Mouse (Mus musculus) CH12.LX (cell line): ENCODE results near the gene Ptprd. TPM values are rescaled to one million over a fixed set of nuclear protein-coding genes. Genes with fewer than 3 reads are reported as not detected.

Experiments used
- DNase-seq: peaks from one replicate; pipeline ENCODE4 v3.0.0-alpha.2; 2013; ENCODE audit errors: extremely low read depth
- H3K27ac ChIP-seq: 2 replicates; pipeline ENCODE4 v1.5.1; 2012; ENCODE audit warnings: low read depth, mild to moderate bottlenecking, control low read depth, moderate library complexity; ENCODE audit not compliant: insufficient read depth
- H3K27me3 ChIP-seq: replicated peaks from 2 replicates; pipeline ENCODE3; 2012; ENCODE audit warnings: inconsistent platforms
- H3K36me3 ChIP-seq, 2 experiments: replicated peaks in 1 of 2; 2 replicates each; pipeline versions ENCODE3 to v1.6.1; 2012; ENCODE audit warnings: inconsistent platforms in 1 of 2, low read length in 1 of 2, mild to moderate bottlenecking in 1 of 2, mixed read lengths in 1 of 2, moderate library complexity in 1 of 2; ENCODE audit not compliant: control insufficient read depth in 1 of 2, insufficient read depth in 1 of 2
- H3K4me1 ChIP-seq, 2 experiments: 2 replicates each; pipeline ENCODE4 v1.6.1; 2012; ENCODE audit warnings: inconsistent platforms in 1 of 2, moderate library complexity in 1 of 2; ENCODE audit not compliant: insufficient read depth in 2 of 2, control insufficient read depth in 1 of 2
- H3K4me2 ChIP-seq: 2 replicates; pipeline ENCODE4 v1.6.1; 2012; ENCODE audit warnings: low read depth, mild to moderate bottlenecking, control low read depth; ENCODE audit not compliant: poor library complexity, insufficient read depth, severe bottlenecking
- H3K4me3 ChIP-seq, 3 experiments: fragments of 150-350 bp in 1 of 3; sonication (generic) in 1 of 3; replicated peaks in 1 of 3; 2 replicates each; pipeline versions ENCODE3 to v1.5.1; 2011 to 2012; ENCODE audit warnings: low read depth in 2 of 3, low read length in 2 of 3, mild to moderate bottlenecking in 2 of 3, moderate library complexity in 2 of 3, control low read depth in 1 of 3, improper control_type of control experiment in 1 of 3, inconsistent platforms in 1 of 3, mixed read lengths in 1 of 3; ENCODE audit not compliant: poor library complexity in 1 of 3
- H3K79me2 ChIP-seq: replicated peaks from 2 replicates; pipeline ENCODE4 v1.6.1; 2012; ENCODE audit warnings: mild to moderate bottlenecking, moderate library complexity; ENCODE audit not compliant: control insufficient read depth, poor library complexity, insufficient read depth, severe bottlenecking; ENCODE audit errors: extremely low read depth
- H3K9ac ChIP-seq: 2 replicates; pipeline ENCODE4 v1.6.1; 2012; ENCODE audit warnings: low read depth, mild to moderate bottlenecking, control low read depth, moderate library complexity; ENCODE audit not compliant: insufficient read depth
- H3K9me3 ChIP-seq: replicated peaks from 2 replicates; pipeline ENCODE3; 2012; ENCODE audit warnings: low read length, inconsistent platforms, mixed read lengths
- BHLHE40 ChIP-seq: IDR thresholded peaks from 2 replicates; pipeline ENCODE4 v1.6.1; 2011; ENCODE audit warnings: mild to moderate bottlenecking, low read depth, low read length, improper control_type of control experiment
- CHD2 ChIP-seq: IDR thresholded peaks from 2 replicates; pipeline ENCODE4 v1.6.1; 2011; ENCODE audit warnings: low read length, improper control_type of control experiment
- CTCF ChIP-seq, 2 experiments: IDR thresholded peaks in 1 of 2; conservative IDR thresholded peaks in 1 of 2; 2 replicates each; pipeline ENCODE4 v1.5.1; 2011 to 2012; ENCODE audit warnings: low read depth in 2 of 2, low read length in 2 of 2, improper control_type of control experiment in 1 of 2, inconsistent platforms in 1 of 2, mild to moderate bottlenecking in 1 of 2, moderate library complexity in 1 of 2
- E2F4 ChIP-seq: IDR thresholded peaks from 2 replicates; pipeline ENCODE4 v1.6.1; 2011; ENCODE audit warnings: low read depth, low read length, improper control_type of control experiment; ENCODE audit not compliant: insufficient replicate concordance
- EP300 ChIP-seq: IDR thresholded peaks from 2 replicates; pipeline ENCODE4 v1.6.1; 2011; ENCODE audit warnings: low read length, improper control_type of control experiment
- GABPA ChIP-seq: IDR thresholded peaks from 2 replicates; pipeline ENCODE4 v1.6.1; 2012; ENCODE audit warnings: low read depth, low read length, improper control_type of control experiment, inconsistent platforms; ENCODE audit not compliant: insufficient replicate concordance
- HCFC1 ChIP-seq: IDR thresholded peaks from 2 replicates; pipeline ENCODE4 v1.6.1; 2012; ENCODE audit warnings: low read depth, mild to moderate bottlenecking, inconsistent platforms, low read length, improper control_type of control experiment
- IRF4 ChIP-seq: IDR thresholded peaks from 2 replicates; pipeline ENCODE4 v1.6.1; 2014; ENCODE audit warnings: low read depth, mild to moderate bottlenecking, inconsistent platforms, low read length, improper control_type of control experiment
- JUN ChIP-seq: IDR thresholded peaks from 2 replicates; pipeline ENCODE4 v1.6.1; 2011; ENCODE audit warnings: low read depth, mild to moderate bottlenecking, low read length, improper control_type of control experiment, moderate library complexity; ENCODE audit not compliant: insufficient read depth
- JUND ChIP-seq: conservative IDR thresholded peaks from 2 replicates; pipeline ENCODE4 v1.6.1; 2011; ENCODE audit warnings: low read depth, low read length, improper control_type of control experiment
- KAT2A ChIP-seq: IDR thresholded peaks from 2 replicates; pipeline ENCODE4 v1.6.1; 2012; ENCODE audit warnings: low read length, improper control_type of control experiment, inconsistent platforms; ENCODE audit not compliant: insufficient replicate concordance
- MAFK ChIP-seq: IDR thresholded peaks from 2 replicates; pipeline ENCODE4 v1.6.1; 2011; ENCODE audit warnings: low read length, improper control_type of control experiment; ENCODE audit not compliant: insufficient replicate concordance
- MXI1 ChIP-seq: IDR thresholded peaks from 2 replicates; pipeline ENCODE4 v1.6.1; 2011; ENCODE audit warnings: mild to moderate bottlenecking, low read depth, low read length, improper control_type of control experiment
- NELFE ChIP-seq: IDR thresholded peaks from 2 replicates; pipeline ENCODE4 v1.6.1; 2011; ENCODE audit warnings: low read depth, low read length, improper control_type of control experiment
- PAX5 ChIP-seq: IDR thresholded peaks from 2 replicates; pipeline ENCODE4 v1.6.1; 2012; ENCODE audit warnings: low read length, inconsistent platforms, mixed read lengths
- RAD21 ChIP-seq: IDR thresholded peaks from 2 replicates; pipeline ENCODE4 v1.6.1; 2011; ENCODE audit warnings: low read depth, mild to moderate bottlenecking, low read length, improper control_type of control experiment, moderate library complexity
- RCOR1 ChIP-seq: conservative IDR thresholded peaks from 2 replicates; pipeline ENCODE4 v1.6.1; 2012; ENCODE audit warnings: low read depth, mild to moderate bottlenecking, inconsistent platforms, low read length, improper control_type of control experiment
- SIN3A ChIP-seq: IDR thresholded peaks from 2 replicates; pipeline ENCODE4 v1.6.1; 2012; ENCODE audit warnings: low read length, improper control_type of control experiment, inconsistent platforms
- TCF12 ChIP-seq: IDR thresholded peaks from 2 replicates; pipeline ENCODE4 v1.6.1; 2014; ENCODE audit warnings: low read depth, mild to moderate bottlenecking, inconsistent platforms, low read length, improper control_type of control experiment
- USF2 ChIP-seq: conservative IDR thresholded peaks from 2 replicates; pipeline ENCODE4 v1.6.1; 2011; ENCODE audit warnings: low read depth, low read length, improper control_type of control experiment
- ZNF384 ChIP-seq: IDR thresholded peaks from 2 replicates; pipeline ENCODE4 v1.6.1; 2012; ENCODE audit warnings: low read depth, low read length, improper control_type of control experiment, inconsistent platforms
- dilution Hi-C: fragments of 300-500 bp; cut with MboI; formaldehyde crosslinking; loops from 2 replicates; pipeline ENCODE4 v1.14.3; 2020; ENCODE audit warnings: low sequenced_read_pairs; ENCODE audit not compliant: extremely low pct_unique_long_range_greater_than_20kb, extremely low pct_ligation_motif_present
- in situ Hi-C: fragments of 300-500 bp; cut with MboI; formaldehyde crosslinking; loops from 3 replicates; pipeline ENCODE4 v1.14.3; 2019; ENCODE audit warnings: low sequenced_read_pairs, low pct_ligation_motif_present, low pct_unique_long_range_greater_than_20kb, mixed read lengths
- polyA plus RNA-seq: library from polyadenylated mRNA; unstranded; fragments of >175 nt; gene quantifications from 2 replicates; pipeline ENCODE4 v1.2.1, GENCODE M21; 2012; ENCODE audit warnings: low read depth; ENCODE audit not compliant: insufficient read length
- total RNA-seq, 2 experiments: library from RNA; depleted of rRNA; stranded (reverse); fragments of 300-350 nt in 1 of 2; fragments of >200 nt in 1 of 2; gene quantifications; 2 replicates each; pipeline ENCODE4 v1.2.3; 2012 to 2014

Gene Ptprd
- total and polyA plus RNA-seq, 3 experiments: not detected

DNA sequence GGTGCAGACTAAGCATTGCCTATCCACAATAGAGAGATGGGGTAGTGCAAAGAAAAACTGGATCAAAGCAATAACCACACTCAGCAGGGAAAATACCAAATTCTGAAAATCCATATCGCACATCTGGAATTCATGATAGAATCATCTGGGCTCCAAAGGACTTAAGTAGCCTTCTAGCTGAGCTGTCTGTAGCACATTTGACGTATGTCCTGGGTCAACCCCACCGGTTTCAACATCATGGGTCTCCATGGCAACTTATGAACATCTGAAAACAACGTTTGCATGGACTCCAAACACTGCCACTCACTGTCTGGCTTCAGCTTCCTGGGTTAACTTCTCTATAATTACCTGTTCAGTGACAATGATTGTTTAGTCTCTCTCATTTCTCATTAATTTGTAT, 655.9 kb downstream of the Ptprd start:
- Histone ChIP-seq H3K4me1 (no peaks in the 10 kb centered on the region), H3K36me3 (no peaks in the 10 kb centered on the region), H3K9me3 (peaks cover 30% of the 10 kb centered on the region), H3K4me2 (no peak overlapping the region), H3K27me3 (no peaks in the 10 kb centered on the region), H3K9ac (no peak overlapping the region), H3K4me3 (no peak overlapping the region), H3K27ac (no peak overlapping the region), H3K79me2 (no peaks in the 10 kb centered on the region)
- dilution Hi-C loops (no loop called here), in situ Hi-C loops (no loop called here)
- no peak for DNase-seq
- TF ChIP-seq EP300 (no peak), CHD2 (no peak), JUND (no peak), NELFE (no peak), KAT2A (no peak), TCF12 (no peak), RCOR1 (no peak), CTCF (conservative IDR thresholded peaks at IDR 0.05 in 1 of 2, IDR thresholded peaks at IDR 0.05 in 1 of 2; ENCODE audit: low read depth in 2 of 2, low read length in 2 of 2) (no peak)

DNA sequence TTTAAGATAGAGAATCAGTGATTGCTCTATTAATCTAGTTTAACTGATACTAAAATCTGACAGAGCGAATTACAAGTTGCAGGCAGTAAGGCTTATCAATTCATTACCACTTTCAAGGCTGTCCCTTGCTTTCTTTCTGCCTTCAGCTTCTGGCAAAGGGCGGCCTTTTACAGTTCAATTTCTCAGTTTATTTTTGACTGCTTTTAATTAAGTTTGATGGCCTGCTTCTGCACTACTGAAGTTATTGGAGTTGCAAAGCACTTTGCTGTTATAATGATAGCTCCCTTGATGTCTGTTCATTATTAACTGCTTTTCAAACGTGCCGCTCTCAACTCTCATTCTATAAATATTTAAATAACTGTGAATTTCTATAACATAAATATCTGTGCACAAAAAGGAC, 673.9 kb downstream of the Ptprd start:
- no peaks in the 10 kb centered on the region for H3K36me3 ChIP-seq
- no peaks in the 10 kb centered on the region for H3K4me1 ChIP-seq
- H3K4me3 ChIP-seq: no peak overlapping the region
- H3K27ac ChIP-seq: no peak overlapping the region
- dilution Hi-C loops: no loop called here
- no peak for DNase-seq
- in situ Hi-C loops: no loop called here
- no peaks in the 10 kb centered on the region for H3K27me3 ChIP-seq
- TF ChIP-seq GABPA (no peak), JUN (no peak), BHLHE40 (no peak), MXI1 (no peak), CHD2 (no peak), USF2 (no peak), IRF4 (no peak), JUND (no peak), PAX5 (no peak), RAD21 (no peak), MAFK (no peak), ZNF384 (no peak), E2F4 (no peak), HCFC1 (no peak), SIN3A (no peak)
- H3K9ac ChIP-seq: no peak overlapping the region
- H3K79me2 ChIP-seq: no peaks in the 10 kb centered on the region
- H3K4me2 ChIP-seq: no peak overlapping the region
- H3K9me3 ChIP-seq: peaks cover 31% of the 10 kb centered on the region
